Mouse (Mus musculus): Measurements from ENCODE around the gene Chmp2b. TPM values are rescaled to one million over a fixed set of nuclear protein-coding genes. Genes with fewer than 3 reads are reported as not detected.

The Chmp2b gene
- polyA plus RNA-seq, 1 experiment from 2014 or later = 101 TPM

DNA sequence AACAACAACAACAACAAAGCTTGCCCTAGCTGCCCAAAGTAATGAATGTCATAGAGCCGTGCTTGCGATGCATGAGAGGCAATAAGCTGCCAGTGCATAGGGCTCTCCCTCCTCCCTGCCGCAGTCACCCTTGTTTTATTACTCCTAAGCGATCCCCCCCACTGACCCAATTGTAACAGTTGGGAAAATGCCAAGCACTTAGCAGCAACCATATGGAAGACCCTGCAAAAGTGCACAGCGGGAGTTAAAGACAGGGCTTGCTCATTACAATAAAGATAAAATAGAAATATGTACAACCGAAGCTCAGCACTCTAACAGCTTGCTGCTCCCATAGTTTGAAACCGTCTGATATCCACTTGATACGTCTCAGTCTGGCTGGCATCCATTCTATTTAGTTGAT lies 1.8 kb upstream of the Chmp2b start:
- Histone ChIP-seq H3K4me3 (replicated peaks; ENCODE audit: low read depth, low read length) (no peak overlapping the region), H3K36me3 (ENCODE audit: control insufficient read depth, insufficient read depth, low read length) (no peaks in the 10 kb centered on the region), H3K9ac (replicated peaks; ENCODE audit: low read length) (no peak overlapping the region), H3K4me1 (ENCODE audit: control insufficient read depth, insufficient read depth, low read length) (0 out of 2 replicates have a peak, but pooled peaks cover 3% of the 10 kb centered on the region), H3K9me3 (ENCODE audit: control insufficient read depth, low read length) (no peaks in the 10 kb centered on the region), H3K4me2 (ENCODE audit: low read length) (no peak overlapping the region), H3K27ac (replicated peaks; ENCODE audit: low read depth, low read length) (no peak overlapping the region), H3K27me3 (ENCODE audit: control insufficient read depth, insufficient read depth, low read length) (no peaks in the 10 kb centered on the region)
- DNase-seq = no peak
- no peak for ATAC-seq (ENCODE audit: low FRiP score, low TSS enrichment)
- 79% methylated on average over 8 of the region's 8 CpGs for WGBS

DNA sequence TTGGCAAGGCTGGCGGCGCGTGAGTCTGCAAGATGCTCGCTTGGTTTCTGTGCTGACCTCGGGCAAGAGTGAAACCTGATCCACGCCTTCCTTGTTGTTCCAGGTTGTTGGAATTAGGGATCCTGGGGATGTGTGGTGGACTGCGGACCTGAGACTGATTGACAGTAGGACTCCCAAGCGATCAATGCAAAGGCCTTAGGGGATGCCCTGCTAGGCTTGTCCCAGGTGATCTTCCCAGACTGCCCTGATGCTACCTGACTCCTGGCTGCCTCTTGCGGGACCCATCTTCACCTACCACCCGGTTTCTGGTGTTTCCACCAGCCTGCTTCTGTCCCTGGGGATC lies 309 bp upstream of the Chmp2b start:
- no peaks in the 10 kb centered on the region for H3K9me3 ChIP-seq (ENCODE audit: control insufficient read depth, low read length)
- no peaks in the 10 kb centered on the region for H3K36me3 ChIP-seq (ENCODE audit: control insufficient read depth, insufficient read depth, low read length)
- H3K27ac ChIP-seq (replicated peaks; ENCODE audit: low read depth, low read length) = peak overlapping the region; percentile 42
- 1% methylated on average over 10 of the region's 10 CpGs for WGBS
- H3K27me3 ChIP-seq (ENCODE audit: control insufficient read depth, insufficient read depth, low read length) = no peaks in the 10 kb centered on the region
- H3K4me3 ChIP-seq (replicated peaks; ENCODE audit: low read depth, low read length) = peak overlapping the region; percentile 92
- ATAC-seq (ENCODE audit: low FRiP score, low TSS enrichment) (peak; percentile 76), DNase-seq (no peak)
- H3K4me2 ChIP-seq (ENCODE audit: low read length) = peak overlapping the region; percentile 85
- H3K4me1 ChIP-seq (ENCODE audit: control insufficient read depth, insufficient read depth, low read length) = 0 out of 2 replicates have a peak, but pooled peaks cover 3% of the 10 kb centered on the region
- peak overlapping the region; percentile 52 for H3K9ac ChIP-seq (replicated peaks; ENCODE audit: low read length)

DNA sequence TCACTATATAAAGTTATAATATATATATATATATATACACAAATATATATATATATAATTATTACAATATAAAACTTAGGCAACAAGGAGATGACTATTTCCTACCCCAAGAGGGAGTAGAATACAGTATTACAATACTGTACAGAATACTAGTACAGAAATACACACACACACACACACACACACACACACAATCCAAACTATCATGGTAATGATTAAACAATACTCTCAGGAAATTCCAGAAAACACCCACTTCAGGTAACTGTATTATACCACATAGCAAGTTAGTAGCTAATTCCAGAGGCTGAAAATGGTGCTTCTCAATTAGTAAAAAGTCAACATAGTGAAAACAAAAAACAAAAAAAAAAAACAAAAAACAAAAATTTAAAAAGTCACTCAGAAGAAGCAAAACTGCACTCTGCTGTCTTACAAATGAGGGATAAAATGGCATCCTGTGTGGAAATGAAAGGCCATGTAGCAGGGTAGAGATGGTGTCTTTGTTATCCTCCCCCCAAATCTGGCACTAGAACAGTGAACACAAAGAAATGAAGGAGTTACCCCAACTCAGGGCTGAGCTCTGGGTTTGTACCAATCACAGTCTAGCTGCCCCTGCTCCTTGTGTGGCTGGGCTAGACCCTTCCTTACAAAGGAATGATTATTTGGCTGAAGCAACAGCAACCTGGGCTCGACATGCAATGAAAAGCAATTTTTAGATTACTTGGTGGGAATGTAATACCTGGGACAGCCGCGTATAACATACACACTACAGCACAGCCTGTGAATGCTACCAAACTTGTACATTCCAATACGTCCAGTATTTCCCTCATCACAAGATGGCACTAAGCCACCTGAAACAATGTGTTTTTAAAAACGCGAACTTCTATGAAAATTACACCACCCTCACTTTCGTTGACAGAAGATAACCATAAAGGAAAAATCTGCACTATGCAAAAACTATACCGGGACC lies 1.2 kb downstream of the Chmp2b start:
- ATAC-seq (ENCODE audit: low FRiP score, low TSS enrichment) (no peak), DNase-seq (peak; percentile 55)
- Histone ChIP-seq H3K36me3 (ENCODE audit: control insufficient read depth, insufficient read depth, low read length) (no peaks in the 10 kb centered on the region), H3K27ac (replicated peaks; ENCODE audit: low read depth, low read length) (no peak overlapping the region), H3K4me1 (ENCODE audit: control insufficient read depth, insufficient read depth, low read length) (0 out of 2 replicates have a peak, but pooled peaks cover 3% of the 10 kb centered on the region), H3K9me3 (ENCODE audit: control insufficient read depth, low read length) (no peaks in the 10 kb centered on the region), H3K9ac (replicated peaks; ENCODE audit: low read length) (peak overlapping the region; percentile 52), H3K4me3 (replicated peaks; ENCODE audit: low read depth, low read length) (peak overlapping the region; percentile 92), H3K27me3 (ENCODE audit: control insufficient read depth, insufficient read depth, low read length) (no peaks in the 10 kb centered on the region), H3K4me2 (ENCODE audit: low read length) (peak overlapping the region; percentile 85)
- 14% methylated on average over 8 of the region's 8 CpGs for WGBS

DNA sequence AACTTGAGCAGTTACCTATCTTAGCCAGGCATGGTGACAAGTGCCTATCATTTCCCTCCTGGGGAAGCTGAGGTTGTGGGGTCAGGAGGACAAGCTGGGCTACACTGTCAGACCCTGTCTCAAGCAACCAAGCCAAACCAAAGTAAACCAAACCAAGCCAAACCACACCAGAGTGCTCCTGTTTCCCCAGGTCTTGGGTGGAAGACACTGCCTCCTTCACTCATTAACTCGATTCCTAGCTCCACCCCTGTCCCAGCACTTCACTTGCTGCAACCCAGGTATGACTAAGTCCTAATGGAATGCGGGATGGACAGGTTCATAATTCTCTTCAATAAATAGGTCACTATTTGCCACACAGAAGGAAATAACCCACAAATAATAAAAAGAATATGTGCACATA lies 2.9 kb downstream of the Chmp2b start:
- Histone ChIP-seq H3K36me3 (ENCODE audit: control insufficient read depth, insufficient read depth, low read length) (no peaks in the 10 kb centered on the region), H3K4me3 (replicated peaks; ENCODE audit: low read depth, low read length) (no peak overlapping the region), H3K4me2 (ENCODE audit: low read length) (no peak overlapping the region), H3K27ac (replicated peaks; ENCODE audit: low read depth, low read length) (no peak overlapping the region), H3K9ac (replicated peaks; ENCODE audit: low read length) (no peak overlapping the region), H3K9me3 (ENCODE audit: control insufficient read depth, low read length) (no peaks in the 10 kb centered on the region), H3K4me1 (ENCODE audit: control insufficient read depth, insufficient read depth, low read length) (0 out of 2 replicates have a peak, but pooled peaks cover 3% of the 10 kb centered on the region), H3K27me3 (ENCODE audit: control insufficient read depth, insufficient read depth, low read length) (no peaks in the 10 kb centered on the region)
- no peak for DNase-seq
- ATAC-seq (ENCODE audit: low FRiP score, low TSS enrichment) = no peak
- 88% methylated on average over 2 of the region's 2 CpGs for WGBS

DNA sequence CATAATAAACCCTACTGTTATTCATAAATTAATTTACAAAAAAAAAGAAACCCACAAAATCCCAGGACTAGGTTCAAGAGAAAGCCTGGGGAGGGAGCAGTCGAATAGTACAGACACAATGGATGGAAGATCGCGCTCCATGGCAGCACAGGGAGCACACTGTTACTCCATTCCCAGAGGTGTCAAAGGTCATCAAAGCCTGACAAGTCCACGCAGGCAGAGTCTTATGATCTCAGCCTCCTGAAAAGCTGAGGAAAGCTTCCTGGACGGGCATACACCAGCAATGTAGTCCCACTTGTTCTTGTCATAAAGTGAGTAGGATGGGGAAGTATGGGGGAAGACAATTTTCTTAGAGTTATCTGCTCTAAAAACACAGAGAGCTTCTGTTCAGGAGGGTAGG lies 5.2 kb downstream of the Chmp2b start:
- no peaks in the 10 kb centered on the region for H3K27me3 ChIP-seq (ENCODE audit: control insufficient read depth, insufficient read depth, low read length)
- WGBS = 62% methylated on average over 5 of the region's 5 CpGs
- H3K9me3 ChIP-seq (ENCODE audit: control insufficient read depth, low read length) = no peaks in the 10 kb centered on the region
- 0 out of 2 replicates have a peak, but pooled peaks cover 3% of the 10 kb centered on the region for H3K4me1 ChIP-seq (ENCODE audit: control insufficient read depth, insufficient read depth, low read length)
- no peak overlapping the region for H3K4me2 ChIP-seq (ENCODE audit: low read length)
- no peak overlapping the region for H3K27ac ChIP-seq (replicated peaks; ENCODE audit: low read depth, low read length)
- no peaks in the 10 kb centered on the region for H3K36me3 ChIP-seq (ENCODE audit: control insufficient read depth, insufficient read depth, low read length)
- ATAC-seq (ENCODE audit: low FRiP score, low TSS enrichment) = no peak
- H3K4me3 ChIP-seq (replicated peaks; ENCODE audit: low read depth, low read length) = no peak overlapping the region
- H3K9ac ChIP-seq (replicated peaks; ENCODE audit: low read length) = no peak overlapping the region
- DNase-seq = no peak

DNA sequence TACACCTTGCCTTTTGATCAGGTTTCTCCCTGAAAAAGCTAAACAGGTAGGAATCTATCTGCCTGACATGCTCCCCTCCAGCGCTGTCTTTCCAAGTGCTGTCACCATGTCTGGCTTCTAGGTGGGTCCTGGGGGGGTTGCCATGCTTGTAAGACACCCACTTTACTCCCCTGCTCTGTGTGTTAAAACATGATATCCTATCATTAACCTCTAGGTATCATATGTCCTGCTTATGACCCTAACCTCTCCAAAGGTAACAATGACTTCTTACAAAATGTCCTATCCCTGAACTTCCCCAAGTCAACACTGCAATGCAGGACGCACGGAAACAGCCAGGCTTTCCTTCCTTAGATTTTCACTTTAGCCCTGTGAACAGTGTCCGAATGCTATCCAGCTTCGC lies 8.3 kb downstream of the Chmp2b start:
- 93% methylated on average over 5 of the region's 5 CpGs for WGBS

DNA sequence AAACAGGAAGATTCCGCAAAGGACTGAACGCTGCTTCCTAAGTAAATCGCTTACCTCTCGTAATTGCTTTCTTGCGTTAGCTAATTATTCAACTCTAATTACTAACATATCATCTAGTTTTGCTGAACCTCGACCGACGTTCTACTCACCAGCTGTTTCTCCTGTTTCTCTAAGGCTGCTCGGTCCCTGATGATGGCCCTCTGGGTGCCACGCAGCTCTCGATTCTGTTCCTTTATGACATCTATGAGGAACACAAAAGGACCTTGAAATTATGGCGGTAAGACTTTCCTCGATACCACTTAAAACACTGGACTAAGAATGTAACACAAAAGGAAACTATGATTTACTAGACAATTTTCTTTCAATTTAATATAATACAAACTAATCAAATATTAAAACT lies 11.7 kb downstream of the Chmp2b start:
- H3K27ac ChIP-seq (replicated peaks; ENCODE audit: low read depth, low read length) = no peak overlapping the region
- no peak overlapping the region for H3K9ac ChIP-seq (replicated peaks; ENCODE audit: low read length)
- H3K4me2 ChIP-seq (ENCODE audit: low read length) = no peak overlapping the region
- no peaks in the 10 kb centered on the region for H3K9me3 ChIP-seq (ENCODE audit: control insufficient read depth, low read length)
- no peaks in the 10 kb centered on the region for H3K27me3 ChIP-seq (ENCODE audit: control insufficient read depth, insufficient read depth, low read length)
- 85% methylated on average over 13 of the region's 13 CpGs for WGBS
- 0 out of 2 replicates have a peak, but pooled peaks cover 2% of the 10 kb centered on the region for H3K36me3 ChIP-seq (ENCODE audit: control insufficient read depth, insufficient read depth, low read length)
- DNase-seq = no peak
- no peak for ATAC-seq (ENCODE audit: low FRiP score, low TSS enrichment)
- no peaks in the 10 kb centered on the region for H3K4me1 ChIP-seq (ENCODE audit: control insufficient read depth, insufficient read depth, low read length)
- H3K4me3 ChIP-seq (replicated peaks; ENCODE audit: low read depth, low read length) = no peak overlapping the region

More for the DNA sequence above, 8.3 kb downstream of the Chmp2b start:
- H3K27me3 ChIP-seq (ENCODE audit: control insufficient read depth, insufficient read depth, low read length) = no peaks in the 10 kb centered on the region
- no peak overlapping the region for H3K4me3 ChIP-seq (replicated peaks; ENCODE audit: low read depth, low read length)
- ATAC-seq (ENCODE audit: low FRiP score, low TSS enrichment) (no peak), DNase-seq (no peak)
- H3K27ac ChIP-seq (replicated peaks; ENCODE audit: low read depth, low read length) = no peak overlapping the region
- 0 out of 2 replicates have a peak, but pooled peaks cover 2% of the 10 kb centered on the region for H3K36me3 ChIP-seq (ENCODE audit: control insufficient read depth, insufficient read depth, low read length)
- H3K4me2 ChIP-seq (ENCODE audit: low read length) = no peak overlapping the region
- no peaks in the 10 kb centered on the region for H3K9me3 ChIP-seq (ENCODE audit: control insufficient read depth, low read length)
- no peaks in the 10 kb centered on the region for H3K4me1 ChIP-seq (ENCODE audit: control insufficient read depth, insufficient read depth, low read length)
- H3K9ac ChIP-seq (replicated peaks; ENCODE audit: low read length) = no peak overlapping the region

DNA sequence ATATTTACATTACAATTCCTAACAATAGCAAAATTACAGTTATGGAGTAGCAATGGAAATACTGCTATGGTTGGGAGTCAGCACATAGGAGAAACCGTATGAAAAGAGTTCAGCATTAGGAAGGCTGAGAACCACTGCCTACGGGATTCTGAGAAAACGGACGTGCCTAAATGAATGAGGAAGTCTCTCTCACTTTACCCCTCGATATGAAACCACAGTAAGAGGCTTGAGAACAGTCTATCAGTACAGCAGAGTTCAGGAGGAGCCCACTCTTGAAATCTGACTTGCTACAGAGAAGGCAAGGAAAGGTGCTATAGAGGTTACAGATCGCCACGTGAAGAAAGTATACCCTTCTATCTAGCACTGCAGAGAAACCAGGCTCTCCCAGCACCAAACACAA lies 13.6 kb downstream of the Chmp2b start:
- no peaks in the 10 kb centered on the region for H3K9me3 ChIP-seq (ENCODE audit: control insufficient read depth, low read length)
- H3K27me3 ChIP-seq (ENCODE audit: control insufficient read depth, insufficient read depth, low read length) = no peaks in the 10 kb centered on the region
- H3K4me3 ChIP-seq (replicated peaks; ENCODE audit: low read depth, low read length) = no peak overlapping the region
- no peak for DNase-seq
- peaks cover 10% of the 10 kb centered on the region; the same call in 1 of the 2 replicates for H3K36me3 ChIP-seq (ENCODE audit: control insufficient read depth, insufficient read depth, low read length)
- no peaks in the 10 kb centered on the region for H3K4me1 ChIP-seq (ENCODE audit: control insufficient read depth, insufficient read depth, low read length)
- no peak overlapping the region for H3K27ac ChIP-seq (replicated peaks; ENCODE audit: low read depth, low read length)
- H3K9ac ChIP-seq (replicated peaks; ENCODE audit: low read length) = no peak overlapping the region
- H3K4me2 ChIP-seq (ENCODE audit: low read length) = no peak overlapping the region
- WGBS = 92% methylated on average over 7 of the region's 7 CpGs
- ATAC-seq (ENCODE audit: low FRiP score, low TSS enrichment) = no peak

All from midbrain, embryonic 14.5 days (tissue).